Mouse (Mus musculus): ENCODE measurements around the gene Lgals4.

Gene Lgals4

GRCm38 (mm10) chr7:28823932-28824331 lies 9.7 kb upstream of the Lgals4 start:
- DNase-seq = no peak

DNA sequence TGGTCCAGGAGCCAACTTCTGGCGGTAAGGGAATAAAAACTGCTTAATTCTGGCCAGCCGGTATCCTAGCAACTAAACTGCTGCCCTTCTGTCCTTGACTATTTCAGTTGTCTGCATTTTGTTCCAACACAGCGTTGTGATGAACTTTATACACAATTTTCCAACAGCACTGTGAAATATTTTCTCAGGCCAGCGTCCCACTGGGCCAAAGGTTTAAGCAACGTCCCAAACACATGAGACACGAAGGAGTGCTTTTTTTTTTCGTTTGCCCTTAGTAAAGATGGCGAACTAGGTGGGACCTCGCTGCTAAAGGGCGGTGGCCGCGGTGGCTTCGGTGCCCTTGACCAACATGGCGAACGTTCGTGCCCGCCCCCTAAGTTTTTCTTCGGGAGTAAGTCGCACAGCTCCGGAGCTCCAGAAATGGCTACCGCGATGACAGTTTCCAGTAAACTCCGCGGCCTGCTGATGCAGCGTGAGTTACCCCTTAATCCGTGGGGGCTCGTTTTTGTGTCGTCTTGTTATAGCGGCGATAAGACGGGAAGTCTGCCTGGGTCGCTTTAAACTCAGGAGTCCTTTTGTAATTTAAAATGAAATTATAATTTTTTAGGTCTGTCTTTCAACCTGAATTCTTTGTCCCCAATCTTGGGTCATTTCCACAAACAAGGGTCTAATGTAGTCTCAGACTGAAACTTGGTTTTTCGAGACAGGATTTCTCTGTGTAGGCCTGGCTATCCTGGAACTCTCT lies 8.5 kb upstream of the Lgals4 start, which contains the start of gene Ech1:
Gene Ech1 (plus strand): TSS at position 277 of the 745 bp plus-strand sequence.
- DNase-seq = peak; percentile 87 to 89

DNA sequence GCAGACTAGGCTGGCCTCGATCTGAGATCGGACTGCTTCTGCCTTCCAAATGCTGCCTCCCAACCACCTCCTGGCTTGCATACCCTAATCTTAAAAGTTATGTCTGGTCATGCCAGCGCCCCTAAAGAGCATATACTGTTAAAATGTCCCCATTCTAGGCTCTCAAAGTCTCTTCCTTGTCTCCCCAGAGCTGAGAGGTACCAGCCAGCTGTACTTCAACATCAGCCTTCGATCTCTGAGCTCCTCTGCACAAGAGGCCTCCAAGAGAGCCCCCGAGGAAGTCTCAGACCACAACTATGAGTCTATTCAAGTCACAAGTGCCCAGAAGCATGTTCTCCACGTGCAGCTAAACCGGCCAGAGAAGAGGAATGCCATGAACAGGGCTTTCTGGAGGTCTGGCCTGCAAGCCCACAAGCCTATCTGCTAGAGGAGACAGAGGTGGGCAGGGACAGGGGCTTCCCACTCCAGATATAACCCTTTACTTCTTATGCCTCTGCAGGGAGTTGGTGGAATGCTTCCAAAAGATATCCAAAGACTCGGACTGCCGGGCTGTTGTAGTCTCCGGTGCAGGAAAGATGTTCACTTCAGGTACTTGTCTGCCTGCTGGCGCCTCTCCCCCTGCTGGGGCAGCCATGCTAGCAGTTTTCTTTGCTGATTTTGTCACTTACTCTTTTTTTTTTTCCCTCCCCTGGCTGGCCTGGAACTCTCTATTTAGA lies 7.8 kb upstream of the Lgals4 start:
- DNase-seq = peak in 1 of 2 experiments; percentile 40

- no peak for DNase-seq
Measured at GRCm38 (mm10) chr7:28826402-28826772, 7.3 kb upstream of the Lgals4 start.

DNA sequence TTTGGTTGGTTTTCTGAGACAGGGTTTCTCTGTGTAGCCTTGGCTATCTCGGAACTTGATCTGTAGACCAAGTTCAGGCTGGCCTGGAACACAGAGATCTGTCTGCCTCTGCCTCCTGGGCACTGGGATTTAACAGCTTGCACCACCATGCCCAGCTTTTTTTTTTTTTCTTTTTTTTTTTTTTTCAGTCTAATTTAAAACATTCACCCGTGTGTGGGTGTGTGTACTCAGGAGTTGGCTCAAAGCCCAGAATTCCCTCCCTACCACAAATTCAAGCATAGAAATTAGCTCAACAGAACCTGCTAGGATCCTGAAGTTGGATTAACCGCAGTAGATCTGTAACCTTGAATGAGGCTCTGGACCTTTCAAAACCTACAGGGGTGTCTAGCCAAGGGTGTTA lies 6.3 kb upstream of the Lgals4 start:
- no peak for DNase-seq

DNA sequence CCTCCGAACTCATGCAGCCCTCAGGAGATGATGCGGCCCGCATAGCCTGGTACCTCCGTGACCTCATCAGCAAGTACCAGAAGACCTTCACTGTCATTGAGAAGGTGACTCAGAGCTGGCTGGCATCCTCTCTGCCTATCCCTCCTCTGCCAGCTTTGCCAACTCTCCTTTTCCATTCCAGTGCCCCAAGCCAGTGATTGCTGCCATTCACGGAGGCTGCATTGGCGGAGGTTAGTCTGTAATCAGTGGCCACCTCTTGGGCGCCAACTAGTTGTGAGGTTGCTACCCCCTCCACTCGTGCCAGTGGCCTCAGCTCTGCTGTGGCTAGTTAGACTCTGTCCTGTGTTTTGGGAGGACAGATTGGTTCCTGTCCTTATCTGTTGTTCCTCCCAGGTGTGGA lies 3.8 kb upstream of the Lgals4 start:
- DNase-seq = no peak

DNA sequence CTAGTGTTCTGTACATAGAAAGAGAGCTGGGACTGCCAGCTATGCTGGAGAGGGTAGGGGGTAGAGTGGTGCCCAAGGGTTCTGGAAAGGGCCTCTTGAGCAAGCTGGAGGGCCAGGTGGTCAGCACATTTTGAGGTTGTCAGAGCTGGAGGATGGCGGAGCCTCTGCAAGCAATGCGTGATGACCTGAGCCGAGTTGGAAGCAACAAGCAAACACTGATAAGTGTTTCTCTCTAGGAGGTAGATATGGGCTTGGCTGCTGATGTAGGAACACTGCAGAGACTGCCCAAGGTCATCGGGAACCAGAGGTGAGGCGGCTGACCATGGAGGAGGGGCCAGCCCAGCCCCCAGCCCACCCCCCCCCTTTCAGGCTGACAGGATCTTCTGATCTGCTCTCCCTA lies 2.7 kb upstream of the Lgals4 start:
- no peak for DNase-seq

DNA sequence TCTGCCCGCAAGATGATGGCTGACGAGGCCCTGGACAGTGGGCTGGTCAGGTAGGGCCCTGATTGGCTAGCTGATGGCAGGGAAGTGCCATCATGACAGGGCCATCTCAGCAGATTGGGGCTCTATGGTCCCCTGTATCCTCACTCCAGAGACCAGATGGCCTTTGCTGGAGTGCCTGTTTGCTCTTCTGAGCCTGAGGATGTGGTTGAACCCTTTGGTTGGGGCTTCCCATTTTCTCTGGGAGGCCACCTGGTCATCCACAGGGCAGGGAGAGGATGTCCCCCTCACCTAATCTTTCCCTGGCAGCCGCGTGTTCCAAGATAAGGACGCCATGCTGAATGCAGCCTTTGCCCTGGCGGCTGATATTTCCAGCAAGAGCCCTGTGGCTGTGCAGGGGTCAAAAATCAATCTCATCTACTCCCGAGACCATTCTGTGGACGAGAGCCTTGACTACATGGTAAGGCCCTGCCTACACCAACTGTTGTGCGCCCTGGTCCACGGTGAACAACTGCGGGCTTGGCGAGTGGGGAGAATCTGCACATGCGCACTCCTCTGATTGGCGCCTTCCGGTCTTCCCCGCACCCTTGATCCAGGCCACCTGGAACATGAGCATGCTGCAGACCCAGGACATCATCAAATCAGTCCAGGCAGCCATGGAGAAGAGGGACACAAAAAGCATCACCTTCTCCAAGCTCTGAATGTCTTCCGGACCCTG lies 2.1 kb upstream of the Lgals4 start:
- DNase-seq = no peak

- DNase-seq = no peak
Measured at GRCm38 (mm10) chr7:28832137-28832536, 1.5 kb upstream of the Lgals4 start.

GRCm38 (mm10) chr7:28836936-28837335 lies 3.3 kb downstream of the Lgals4 start:
- DNase-seq = no peak

DNA sequence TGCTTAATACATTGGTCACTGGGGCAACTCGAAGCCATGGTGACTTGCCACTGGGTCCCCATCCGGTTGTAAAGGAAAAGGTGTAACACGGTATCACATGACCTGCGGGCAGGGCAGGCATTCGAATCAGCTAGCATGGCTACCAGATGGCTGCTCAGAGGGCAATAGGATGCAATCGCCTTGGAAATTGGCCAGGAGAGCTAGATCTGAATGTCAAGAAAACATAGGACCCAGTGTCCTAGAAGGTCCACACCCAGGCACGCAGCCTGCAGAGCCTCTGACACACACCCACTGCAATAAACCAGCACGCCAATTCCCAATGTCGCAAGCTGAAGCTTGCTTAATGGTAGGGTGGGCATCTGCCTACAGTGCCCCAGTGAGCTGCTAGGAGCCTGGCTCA lies 4.7 kb downstream of the Lgals4 start:
- no peak for DNase-seq

- DNase-seq = no peak
Measured at GRCm38 (mm10) chr7:28847273-28847672, 13.6 kb downstream of the Lgals4 start.

- DNase-seq = no peak
Measured at GRCm38 (mm10) chr7:28849700-28850236, 16.1 kb downstream of the Lgals4 start.

DNA sequence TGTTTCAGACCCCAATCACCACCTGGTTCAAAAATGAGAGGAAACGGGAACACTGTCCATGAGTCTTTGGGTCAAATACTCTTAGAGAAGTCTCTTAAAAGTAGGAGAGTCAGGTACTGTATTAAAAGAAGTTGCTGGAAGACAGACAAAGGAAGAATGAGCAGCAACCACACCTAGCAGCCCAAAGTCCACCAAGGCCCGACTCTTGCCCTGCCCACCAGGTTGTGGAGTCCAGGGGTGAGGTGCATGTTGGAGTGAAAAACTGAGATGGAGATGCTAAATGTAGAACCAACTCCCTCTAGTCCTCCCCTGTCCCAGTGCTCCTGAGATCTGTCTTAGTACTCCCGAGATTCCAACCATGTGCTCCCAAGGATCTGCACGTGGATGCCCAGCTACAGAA lies 17.0 kb downstream of the Lgals4 start:
- DNase-seq = no peak

GRCm38 (mm10) chr7:28859953-28860352 lies 26.3 kb downstream of the Lgals4 start:
- DNase-seq = no peak

DNA sequence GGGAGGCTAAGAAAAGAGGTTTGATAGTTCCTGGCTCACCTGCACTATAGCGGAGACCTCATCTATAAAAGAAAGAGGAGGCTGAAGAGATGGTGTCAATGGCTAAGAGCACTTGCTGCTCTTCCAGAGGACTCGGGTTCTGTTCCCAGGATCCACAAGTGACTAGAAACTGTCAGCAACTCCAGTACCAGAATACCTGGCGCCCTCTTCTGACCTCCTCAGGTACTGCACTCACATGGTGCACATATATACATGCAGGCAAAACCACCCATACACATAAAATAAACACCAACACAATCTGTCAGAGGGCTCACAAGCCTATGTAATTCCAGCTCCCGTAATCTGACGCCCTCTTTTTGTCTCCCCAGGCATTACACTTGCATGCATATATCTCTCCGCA lies 27.2 kb downstream of the Lgals4 start:
- peak; percentile 60 to 61 for DNase-seq

GRCm38 (mm10) chr7:28862817-28863499 lies 29.3 kb downstream of the Lgals4 start:
- DNase-seq = no peak

DNA sequence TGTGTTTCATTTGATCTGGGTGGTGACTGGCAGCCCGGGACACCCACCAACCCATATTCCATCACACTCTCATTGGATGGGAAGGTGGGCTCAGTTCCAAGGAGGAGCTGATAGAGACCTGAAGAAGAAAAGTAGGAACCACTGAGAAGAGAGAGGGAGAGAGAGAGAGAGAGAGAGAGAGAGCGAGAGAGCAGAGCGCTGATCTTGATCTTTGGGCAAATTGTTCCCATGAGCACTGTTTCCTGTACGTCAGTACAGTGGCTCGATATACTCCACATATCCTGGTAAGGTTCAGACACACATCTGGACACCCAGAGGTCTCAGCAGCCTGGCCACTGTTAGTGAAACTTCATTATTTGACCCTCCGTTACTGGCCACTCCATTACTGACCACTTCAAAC lies 29.9 kb downstream of the Lgals4 start, which contains the start of gene Lgals7:
Gene Lgals7 (plus strand): TSS at position 314 of the 400 bp plus-strand sequence.
- DNase-seq = no peak

- DNase-seq = no peak
Measured at GRCm38 (mm10) chr7:28864288-28864750, 30.7 kb downstream of the Lgals4 start.

- DNase-seq = peak; percentile 95 to 97
Measured at GRCm38 (mm10) chr7:28865481-28866300, 32.0 kb downstream of the Lgals4 start.

DNA sequence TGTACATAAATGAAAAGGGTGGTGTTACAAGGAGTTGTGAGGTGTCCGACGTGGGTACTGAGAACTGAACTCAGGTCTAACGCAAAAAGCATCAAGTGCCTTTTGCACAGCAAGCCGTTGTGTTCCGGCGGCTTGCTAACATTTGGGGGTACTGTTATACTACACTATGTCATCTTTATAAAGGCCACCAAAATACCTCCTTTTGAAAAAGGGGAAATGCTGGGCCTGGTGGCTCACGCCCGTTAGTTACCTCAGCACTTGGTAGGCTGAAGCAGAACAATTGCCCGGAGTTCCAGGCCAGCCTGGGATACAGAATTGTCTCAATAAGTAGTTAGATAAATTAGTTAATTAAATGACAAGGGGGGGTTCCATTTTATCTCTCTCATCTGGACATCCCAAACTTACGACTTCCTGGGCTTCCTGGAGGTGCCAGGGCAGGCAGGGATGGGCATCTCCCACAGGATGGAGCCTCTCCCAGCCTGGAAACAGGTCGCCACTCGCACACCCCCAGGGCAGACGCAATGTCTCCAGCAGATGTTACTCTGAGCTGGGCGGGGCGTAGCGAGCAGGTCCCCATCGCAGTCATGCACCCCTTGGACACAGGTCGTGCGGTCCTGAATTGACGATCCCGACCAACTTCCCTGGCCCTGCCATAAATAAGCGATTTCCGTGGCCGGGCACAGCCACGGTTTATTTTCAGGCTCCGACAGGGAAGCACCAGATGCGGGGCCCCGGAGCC lies 33.3 kb downstream of the Lgals4 start:
- peak; percentile 29 to 41 for DNase-seq
